Mouse (Mus musculus) heart, embryonic 14.5 days (tissue): ENCODE measurements around the gene Sumf1. TPM values are rescaled to one million over a fixed set of nuclear protein-coding genes. Genes with fewer than 3 reads are reported as not detected.

Experiments
- ATAC-seq: fragments of 200-750 bp; cut with Nextera tagmentation; 2 replicates; pipeline ENCODE4 v1.8.0; 2017; ENCODE audit warnings: low read depth, moderate TSS enrichment; ENCODE audit not compliant: insufficient number of reproducible peaks, insufficient read depth, low FRiP score
- H3K27ac ChIP-seq, 2 experiments: fragments of 200-500 bp in 1 of 2; fragments of 300-500 bp in 1 of 2; sonication (generic) in 1 of 2; replicated peaks in 1 of 2; 2 replicates each; pipeline ENCODE4 v1.5.1; 2012 to 2014; ENCODE audit warnings: low read depth in 2 of 2, low read length in 2 of 2, control low read depth in 1 of 2, mild to moderate bottlenecking in 1 of 2, mixed read lengths in 1 of 2; ENCODE audit not compliant: control insufficient read depth in 1 of 2, insufficient read depth in 1 of 2
- H3K27me3 ChIP-seq: fragments of 300-500 bp; sonication (generic); 2 replicates; pipeline ENCODE4 v1.6.1; 2014; ENCODE audit warnings: mild to moderate bottlenecking, low read length, control low read depth; ENCODE audit not compliant: control insufficient read depth, insufficient read depth
- H3K36me3 ChIP-seq: fragments of 300-500 bp; sonication (generic); 2 replicates; pipeline ENCODE4 v1.6.1; 2014; ENCODE audit warnings: mild to moderate bottlenecking, control low read depth, low read length, mixed read lengths; ENCODE audit not compliant: control insufficient read depth, insufficient read depth
- H3K4me1 ChIP-seq, 2 experiments: fragments of 200-500 bp in 1 of 2; fragments of 300-500 bp in 1 of 2; sonication (generic) in 1 of 2; 2 replicates each; pipeline ENCODE4 v1.6.1; 2012 to 2014; ENCODE audit warnings: low read length in 2 of 2, control low read depth in 1 of 2, mixed read lengths in 1 of 2; ENCODE audit not compliant: control insufficient read depth in 2 of 2, insufficient read depth in 2 of 2
- H3K4me2 ChIP-seq: fragments of 300-500 bp; sonication (generic); 2 replicates; pipeline ENCODE4 v1.6.1; 2014; ENCODE audit warnings: mild to moderate bottlenecking, low read length
- H3K4me3 ChIP-seq, 2 experiments: fragments of 200-500 bp in 1 of 2; fragments of 300-500 bp in 1 of 2; sonication (generic) in 1 of 2; 2 replicates each; pipeline ENCODE4 v1.5.1; 2012 to 2014; ENCODE audit warnings: low read length in 2 of 2, mild to moderate bottlenecking in 2 of 2, control low read depth in 1 of 2, low read depth in 1 of 2, moderate library complexity in 1 of 2; ENCODE audit not compliant: control insufficient read depth in 1 of 2, insufficient read depth in 1 of 2
- H3K9ac ChIP-seq: fragments of 300-500 bp; sonication (generic); 2 replicates; pipeline ENCODE4 v1.6.1; 2014; ENCODE audit warnings: mild to moderate bottlenecking, low read length
- H3K9me3 ChIP-seq: fragments of 300-500 bp; sonication (generic); 2 replicates; pipeline ENCODE4 v1.6.1; 2016; ENCODE audit warnings: low read length, control low read depth; ENCODE audit not compliant: control insufficient read depth
- WGBS: fragments of 180-500 bp; shearing (Covaris S2); extraction: QIAGEN DNeasy Blood & Tissue Kit; methylation state at CpG from one replicate; pipeline ENCODE4 v1.1.7; 2014; 5-methylcytosine and 5-hydroxymethylcytosine counted together
- polyA plus RNA-seq: library from polyadenylated mRNA; unstranded; fragments of >200 nt; fragmentation: Nextera tagmentation; extraction: Ambion mirVana; gene quantifications from 2 replicates; pipeline ENCODE4 v1.2.1, GENCODE M21; 2014

The Sumf1 gene
- polyA plus RNA-seq, 1 experiment from 2014 or later = 23.8 TPM

- Histone ChIP-seq H3K27ac (no peak overlapping the region), H3K27me3 (no peaks in the 10 kb centered on the region), H3K4me3 (no peak overlapping the region), H3K4me1 (peaks cover 20 to 39% of the 10 kb centered on the region in 2 experiments), H3K4me2 (no peak overlapping the region), H3K9ac (no peak overlapping the region), H3K9me3 (no peaks in the 10 kb centered on the region), H3K36me3 (0 out of 2 replicates have a peak, but pooled peaks cover 3% of the 10 kb centered on the region)
- ATAC-seq = no peak
- 48% methylated on average over 6 of the region's 6 CpGs for WGBS
Observed at GRCm38 (mm10) chr6:108227461-108227860, 42.1 kb upstream of the Sumf1 start.

DNA sequence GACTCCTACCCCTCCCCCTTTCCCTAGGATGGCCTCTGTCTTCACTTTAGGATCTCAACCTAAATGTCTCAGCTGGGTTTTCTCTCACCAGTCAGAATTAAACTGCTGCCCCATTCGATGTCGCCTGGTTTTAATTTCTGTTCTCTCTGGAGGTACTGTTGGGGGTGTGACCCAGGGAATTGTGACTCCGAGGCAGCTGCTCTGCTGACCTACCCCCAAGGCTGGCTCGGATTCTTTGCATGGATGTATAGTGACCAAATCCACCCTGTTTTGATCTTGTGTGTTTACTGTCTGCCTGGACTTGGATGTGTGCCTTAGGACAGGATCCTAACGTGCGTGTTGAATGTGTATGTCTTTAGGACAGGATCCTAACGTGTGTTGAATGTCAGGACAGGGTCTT, 40.8 kb upstream of the Sumf1 start:
- no peaks in the 10 kb centered on the region for H3K27me3 ChIP-seq
- no peak overlapping the region for H3K4me2 ChIP-seq
- no peak overlapping the region for H3K27ac ChIP-seq
- H3K4me1 ChIP-seq = peaks cover 12 to 34% of the 10 kb centered on the region in 2 experiments
- H3K9ac ChIP-seq = no peak overlapping the region
- no peaks in the 10 kb centered on the region for H3K9me3 ChIP-seq
- 0 out of 2 replicates have a peak, but pooled peaks cover 3% of the 10 kb centered on the region for H3K36me3 ChIP-seq
- no peak for ATAC-seq
- no peak overlapping the region for H3K4me3 ChIP-seq
- WGBS = 71% methylated on average over 7 of the region's 7 CpGs

GRCm38 (mm10) chr6:108225027-108225426, 39.6 kb upstream of the Sumf1 start:
- H3K4me1 ChIP-seq = peaks cover 12 to 34% of the 10 kb centered on the region in 2 experiments
- H3K4me3 ChIP-seq = no peak overlapping the region
- 83% methylated on average over 2 of the region's 2 CpGs for WGBS
- H3K27ac ChIP-seq = no peak overlapping the region
- no peak for ATAC-seq
- no peaks in the 10 kb centered on the region for H3K27me3 ChIP-seq
- no peak overlapping the region for H3K4me2 ChIP-seq
- H3K36me3 ChIP-seq = 0 out of 2 replicates have a peak, but pooled peaks cover 3% of the 10 kb centered on the region
- no peak overlapping the region for H3K9ac ChIP-seq
- no peaks in the 10 kb centered on the region for H3K9me3 ChIP-seq

DNA sequence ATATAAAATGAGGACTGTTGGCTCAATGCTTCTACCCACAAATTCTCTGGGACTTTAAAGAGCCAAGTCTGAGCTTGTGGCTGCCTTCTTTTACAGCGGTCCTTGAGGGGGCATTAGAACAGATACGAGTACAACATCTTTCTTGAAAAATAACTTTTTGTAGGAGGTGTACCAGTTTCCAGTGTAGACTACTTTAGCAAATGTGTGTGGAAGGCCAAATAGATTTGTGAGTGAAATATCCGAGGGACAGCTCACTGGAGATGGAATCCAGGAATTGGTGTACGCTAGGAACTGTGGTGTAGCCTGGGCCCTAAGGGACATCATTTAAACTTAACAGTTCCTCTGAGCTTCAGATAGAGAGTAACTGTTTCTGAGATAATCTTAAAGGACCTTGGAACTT, 39.0 kb upstream of the Sumf1 start:
- no peak overlapping the region for H3K4me2 ChIP-seq
- 86% methylated on average over 4 of the region's 4 CpGs for WGBS
- peaks cover 3% of the 10 kb centered on the region; the same call in 1 of the 2 replicates for H3K36me3 ChIP-seq
- no peak overlapping the region for H3K9ac ChIP-seq
- no peak overlapping the region for H3K27ac ChIP-seq
- H3K4me1 ChIP-seq = peaks cover 12 to 34% of the 10 kb centered on the region in 2 experiments
- no peaks in the 10 kb centered on the region for H3K9me3 ChIP-seq
- H3K27me3 ChIP-seq = no peaks in the 10 kb centered on the region
- no peak overlapping the region for H3K4me3 ChIP-seq
- no peak for ATAC-seq

DNA sequence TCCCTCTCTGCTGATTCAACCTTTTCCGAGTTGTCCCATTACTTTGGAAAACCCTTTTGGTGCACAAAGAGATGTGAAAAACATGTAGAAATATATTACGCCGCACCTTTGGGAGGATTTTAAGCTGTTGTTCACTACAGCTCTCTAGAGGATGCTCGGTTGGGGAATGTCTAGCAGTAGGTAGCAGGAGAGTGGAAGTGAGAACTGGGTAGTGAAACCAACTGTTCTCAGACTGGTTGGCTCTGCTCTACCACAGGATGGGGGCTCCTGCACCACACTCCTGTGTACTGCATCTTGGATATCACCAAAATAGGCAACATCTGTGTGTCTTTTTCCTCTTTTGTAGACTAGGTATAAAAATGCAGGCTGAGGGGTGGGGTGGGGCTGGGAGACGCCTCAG, 37.5 kb upstream of the Sumf1 start:
- 86% methylated on average over 5 of the region's 5 CpGs for WGBS

DNA sequence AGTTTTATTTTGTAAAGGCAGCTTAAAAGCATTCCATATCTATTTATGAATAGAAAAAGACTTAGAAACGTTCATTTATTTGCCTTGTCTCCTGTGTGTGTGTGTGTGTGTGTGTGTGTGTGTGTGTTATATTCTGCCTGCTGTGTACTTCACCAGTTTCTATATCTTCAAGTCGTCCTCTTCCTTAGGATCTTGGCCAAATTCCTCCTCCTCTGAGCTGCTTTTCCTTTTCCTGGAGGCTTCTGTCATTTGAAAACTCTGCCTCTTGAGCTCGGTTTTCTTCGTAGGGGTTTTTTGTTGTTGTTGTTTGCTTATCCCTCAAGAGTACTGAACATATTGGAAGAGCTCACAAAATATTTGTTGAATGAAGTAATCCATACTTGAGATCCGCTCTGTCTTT, 37.1 kb upstream of the Sumf1 start:
- Histone ChIP-seq H3K4me1 (peaks cover 8 to 24% of the 10 kb centered on the region in 2 experiments), H3K27me3 (no peaks in the 10 kb centered on the region), H3K27ac (no peak overlapping the region), H3K4me2 (no peak overlapping the region), H3K36me3 (peaks cover 5% of the 10 kb centered on the region; the same call in 1 of the 2 replicates), H3K9ac (no peak overlapping the region), H3K4me3 (no peak overlapping the region), H3K9me3 (no peaks in the 10 kb centered on the region)
- no peak for ATAC-seq
- WGBS = 51% methylated on average over 5 of the region's 5 CpGs

More for the DNA sequence above, 37.5 kb upstream of the Sumf1 start:
- Histone ChIP-seq H3K9me3 (no peaks in the 10 kb centered on the region), H3K4me3 (no peak overlapping the region), H3K9ac (no peak overlapping the region), H3K27me3 (no peaks in the 10 kb centered on the region), H3K4me2 (no peak overlapping the region), H3K4me1 (peaks cover 12 to 28% of the 10 kb centered on the region in 2 experiments), H3K27ac (no peak overlapping the region), H3K36me3 (peaks cover 5% of the 10 kb centered on the region; the same call in 1 of the 2 replicates)
- ATAC-seq = no peak

- no peaks in the 10 kb centered on the region for H3K27me3 ChIP-seq
- H3K9me3 ChIP-seq = no peaks in the 10 kb centered on the region
- no peak overlapping the region for H3K4me2 ChIP-seq
- H3K9ac ChIP-seq = no peak overlapping the region
- peaks cover 0 to 20% of the 10 kb centered on the region in 2 experiments; a peak in 2 of 4 replicates for H3K4me1 ChIP-seq
- H3K4me3 ChIP-seq = no peak overlapping the region
- no peak overlapping the region for H3K27ac ChIP-seq
- WGBS = 92% methylated on average over 3 of the region's 3 CpGs
- no peak for ATAC-seq
- peaks cover 11% of the 10 kb centered on the region; the same call in 1 of the 2 replicates for H3K36me3 ChIP-seq
Observed at GRCm38 (mm10) chr6:108217987-108218386, 32.6 kb upstream of the Sumf1 start.

DNA sequence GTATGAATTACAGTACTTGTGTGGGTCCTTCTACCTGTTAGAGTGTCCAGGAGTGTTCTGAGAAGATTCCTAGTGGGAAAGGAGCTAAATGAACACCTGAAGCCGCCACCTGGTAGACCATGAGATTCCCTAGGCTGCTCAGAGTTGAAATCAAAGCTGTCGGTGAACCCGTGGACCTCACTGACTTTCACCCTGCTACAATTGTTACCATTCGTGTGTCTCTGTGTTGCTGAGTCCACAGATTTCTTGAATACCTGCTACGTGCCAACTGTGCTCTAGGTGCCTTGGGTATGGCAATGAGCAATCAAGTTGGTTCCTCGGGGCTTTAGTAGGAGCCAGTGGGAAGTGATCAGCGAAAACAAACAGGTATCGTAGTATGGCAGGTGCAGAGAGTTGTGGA, 31.4 kb upstream of the Sumf1 start:
- no peak for ATAC-seq
- H3K27ac ChIP-seq = no peak overlapping the region
- no peak overlapping the region for H3K9ac ChIP-seq
- H3K4me2 ChIP-seq = no peak overlapping the region
- no peak overlapping the region for H3K4me3 ChIP-seq
- no peaks in the 10 kb centered on the region for H3K9me3 ChIP-seq
- H3K4me1 ChIP-seq = peaks cover 1 to 17% of the 10 kb centered on the region in 2 experiments; a peak in 3 of 4 replicates
- 89% methylated on average over 8 of the region's 8 CpGs for WGBS
- no peaks in the 10 kb centered on the region for H3K27me3 ChIP-seq
- H3K36me3 ChIP-seq = peaks cover 11% of the 10 kb centered on the region; the same call in 1 of the 2 replicates
